Mouse (Mus musculus) ES-Bruce4 (cell line): ENCODE data around the gene Atxn1.

ENCODE experiments used
- CTCF ChIP-seq: IDR thresholded peaks from one replicate; pipeline ENCODE4 v1.8.1; 2011; ENCODE audit warnings: low read depth, low read length
- POLR2A ChIP-seq: IDR thresholded peaks from one replicate; pipeline ENCODE4 v1.8.1; 2011; ENCODE audit warnings: low read length; ENCODE audit not compliant: insufficient read depth

- TF ChIP-seq CTCF (no peak), POLR2A (no peak)
Observed at GRCm38 (mm10) chr13:45762278-45762677, 202.5 kb downstream of the Atxn1 start.
